Mouse (Mus musculus) lung, postnatal 4 days (tissue): ENCODE measurements around the gene Rhox10.
"Not testable (repeated sequence)": the region's sequence is repeated elsewhere in the genome, so short reads cannot be mapped to it uniquely, and the experiment has no call there.

Source experiments
- DNase-seq, 2 experiments: peaks; one replicate each; pipeline ENCODE4 v3.0.0; 2021

The Rhox10 gene

GRCm38 (mm10) chrX:38066175-38066574, at the start of gene Rhox10:
TSS of gene Rhox10 (plus strand) at chrX:38066475.
- no peak for DNase-seq

DNA sequence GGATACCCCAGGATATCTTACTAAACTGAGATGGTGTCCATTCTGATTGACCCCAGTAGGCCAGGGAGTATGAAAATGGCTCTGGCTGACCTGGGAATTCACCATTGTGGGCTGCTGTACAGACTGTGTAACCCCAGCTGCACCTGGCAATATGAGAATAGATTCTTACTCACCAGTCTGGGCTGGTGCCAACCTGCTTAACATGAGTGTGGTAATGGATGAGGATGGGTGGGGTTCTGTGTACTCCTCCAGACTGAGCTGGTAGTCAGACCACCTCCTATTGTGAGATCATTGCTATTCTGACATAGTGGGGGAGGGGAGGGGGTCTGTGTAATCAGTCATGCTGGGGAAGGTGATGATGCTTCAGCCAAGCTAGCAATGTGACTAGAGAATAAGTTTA, 47.7 kb upstream of the Rhox10 start, which contains the start of gene Btg1-ps1:
TSS of gene Btg1-ps1 (minus strand) at position 219 of the 400 bp plus-strand sequence.
- DNase-seq: not testable (repeated sequence)

- DNase-seq: no peak
Measured at GRCm38 (mm10) chrX:38033841-38034240, 32.4 kb upstream of the Rhox10 start.

- DNase-seq: no peak
Measured at GRCm38 (mm10) chrX:38039666-38040065, 26.6 kb upstream of the Rhox10 start.

GRCm38 (mm10) chrX:38043014-38043413, 23.3 kb upstream of the Rhox10 start, which contains the start of gene Btg1-ps2:
TSS of gene Btg1-ps2 (minus strand) at chrX:38043114.
- DNase-seq: not testable (repeated sequence)

DNA sequence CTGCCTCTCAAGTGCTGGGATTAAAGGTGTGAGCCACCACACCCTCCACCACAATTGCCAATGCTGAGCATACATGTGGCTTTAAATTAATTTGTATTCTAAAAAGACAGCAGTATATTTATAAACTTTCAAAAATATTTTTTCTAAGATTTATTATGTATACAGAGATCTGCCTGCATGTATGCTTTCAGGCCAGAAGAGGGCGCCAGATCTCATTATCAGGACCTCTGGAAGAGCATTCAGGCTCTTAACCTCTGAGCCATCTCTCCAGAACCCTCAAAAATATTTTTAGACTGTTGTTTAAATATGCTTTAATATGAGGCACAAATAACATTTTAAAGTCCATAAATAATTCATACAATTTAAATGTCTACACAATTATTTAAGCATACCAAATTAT, 4.7 kb upstream of the Rhox10 start:
- DNase-seq: no peak

GRCm38 (mm10) chrX:38084226-38084625, 18.0 kb downstream of the Rhox10 start:
- DNase-seq: peak; percentile 29 to 43

GRCm38 (mm10) chrX:38085041-38085440, 18.8 kb downstream of the Rhox10 start, which contains the start of gene Rhox11:
TSS of gene Rhox11 (minus strand) at chrX:38085141.
- no peak for DNase-seq

DNA sequence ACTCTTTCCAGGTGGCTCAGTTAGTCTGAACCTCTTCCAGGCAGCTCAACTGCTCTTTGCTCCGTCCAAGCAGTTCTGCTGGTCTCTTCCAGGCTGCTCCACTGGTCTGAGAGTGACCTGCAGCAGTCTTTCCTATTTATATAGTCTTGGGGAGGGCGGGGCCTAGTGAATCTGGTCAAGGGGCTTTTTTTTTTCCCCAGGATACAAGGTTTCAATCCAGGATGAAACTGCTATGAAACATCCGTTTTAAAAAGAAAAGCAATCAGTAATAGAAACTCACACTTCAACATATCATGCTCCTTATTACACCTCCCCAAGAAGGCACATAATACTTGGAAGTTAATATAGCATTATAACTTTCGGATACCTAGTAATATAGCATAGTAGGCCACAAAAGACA, 44.5 kb downstream of the Rhox10 start, which contains the start of gene Rhox12:
TSS of gene Rhox12 (minus strand) at position 101 of the 400 bp plus-strand sequence.
- no peak for DNase-seq

- no peak for DNase-seq
Measured at GRCm38 (mm10) chrX:38120982-38121381, 54.7 kb downstream of the Rhox10 start, which contains the start of gene Rhox13. TSS of gene Rhox13 (plus strand) at chrX:38121219.
